Mouse (Mus musculus) heart, adult 2 months (tissue): ENCODE results near the gene Ctbs. TPM values are rescaled to one million over a fixed set of nuclear protein-coding genes. Genes with fewer than 3 reads are reported as not detected.
A peak's percentile ranks its signal among the peaks of the same experiment; 100 is the strongest.

ENCODE experiments used
- DNase-seq, 2 experiments: peaks; one replicate each; pipeline ENCODE4 v3.0.0; 2021
- H3K27ac ChIP-seq: fragments of 200-600 bp; 2 replicates; pipeline ENCODE4 v1.8.1; 2022
- H3K27me3 ChIP-seq: fragments of 200-500 bp; 2 replicates; pipeline ENCODE4 v1.6.1; 2012; ENCODE audit warnings: mild to moderate bottlenecking, low read length, inconsistent platforms, mixed read lengths; ENCODE audit not compliant: control insufficient read depth, insufficient read depth
- H3K36me3 ChIP-seq: fragments of 200-500 bp; 2 replicates; pipeline ENCODE4 v1.6.1; 2012; ENCODE audit warnings: low read length, inconsistent platforms; ENCODE audit not compliant: control insufficient read depth, insufficient read depth
- H3K4me1 ChIP-seq: fragments of 200-500 bp; 2 replicates; pipeline ENCODE4 v1.6.1; 2011; ENCODE audit warnings: low read length; ENCODE audit not compliant: control insufficient read depth, insufficient read depth
- H3K4me3 ChIP-seq: fragments of 200-600 bp; 2 replicates; pipeline ENCODE4 v1.8.1; 2022
- H3K79me2 ChIP-seq: fragments of 200-500 bp; replicated peaks from 2 replicates; pipeline ENCODE4 v1.6.1; 2012; ENCODE audit warnings: mild to moderate bottlenecking, inconsistent platforms, low read length, moderate library complexity, mixed read lengths; ENCODE audit not compliant: control insufficient read depth, insufficient read depth
- H3K9ac ChIP-seq: fragments of 200-500 bp; 2 replicates; pipeline ENCODE4 v1.6.1; 2012; ENCODE audit warnings: low read depth, mild to moderate bottlenecking, control low read depth, inconsistent platforms, low read length, mixed read lengths
- CTCF ChIP-seq: fragments of 200-600 bp; IDR thresholded peaks from 2 replicates; pipeline ENCODE4 v1.8.1; 2022; ENCODE audit warnings: antibody characterized with exemption, mild to moderate bottlenecking, moderate library complexity
- EP300 ChIP-seq: fragments of 200-500 bp; IDR thresholded peaks from 2 replicates; pipeline ENCODE4 v1.6.1; 2011; ENCODE audit warnings: low read depth, low read length, control low read depth; ENCODE audit not compliant: insufficient read depth
- POLR2A ChIP-seq: fragments of 200-500 bp; IDR thresholded peaks from 2 replicates; pipeline ENCODE4 v1.6.1; 2011; ENCODE audit warnings: mild to moderate bottlenecking, low read depth, low read length, control low read depth; ENCODE audit not compliant: insufficient read depth
- WGBS: fragments of 180-500 bp; shearing (Covaris S2); methylation state at CpG from one replicate; pipeline ENCODE4 v1.1.7; 2018; 5-methylcytosine and 5-hydroxymethylcytosine counted together
- intact Hi-C: fragments of 180-260 bp; cut with DNase I; formaldehyde crosslinking; loops from one replicate; pipeline ENCODE4 v1.15.1; 2025
- polyA plus RNA-seq: library from polyadenylated mRNA; depleted of rRNA; stranded (reverse); fragments of >200 nt; gene quantifications from 2 replicates; pipeline ENCODE4 v1.2.3, GENCODE M21; 2012
- total RNA-seq, 2 experiments: library from RNA; stranded (reverse); gene quantifications; 2 replicates each; pipeline ENCODE4 v1.2.3; 2021

Gene Ctbs
- total and polyA plus RNA-seq, 3 experiments = 1.7 to 3.7 (median 3.2) TPM

- H3K27ac ChIP-seq = no peak overlapping the region
- intact Hi-C loops = no loop called here
- H3K4me3 ChIP-seq = no peak overlapping the region
- H3K79me2 ChIP-seq = no peaks in the 10 kb centered on the region
- DNase-seq = no peak
- no peaks in the 10 kb centered on the region for H3K27me3 ChIP-seq
- H3K36me3 ChIP-seq = no peaks in the 10 kb centered on the region
- TF ChIP-seq CTCF (no peak), EP300 (no peak), POLR2A (no peak)
- H3K4me1 ChIP-seq = no peaks in the 10 kb centered on the region
- no peak overlapping the region for H3K9ac ChIP-seq
- 91% methylated on average over 3 of the region's 3 CpGs for WGBS
Observed at GRCm38 (mm10) chr3:146474428-146474827, 24.8 kb downstream of the Ctbs start.

- H3K9ac ChIP-seq = no peak overlapping the region
- no peaks in the 10 kb centered on the region for H3K36me3 ChIP-seq
- no peaks in the 10 kb centered on the region for H3K79me2 ChIP-seq
- TF ChIP-seq POLR2A (no peak), CTCF (peak; percentile 64), EP300 (no peak)
- WGBS = 63% methylated on average over 2 of the region's 2 CpGs
- no peak overlapping the region for H3K27ac ChIP-seq
- no peak overlapping the region for H3K4me3 ChIP-seq
- intact Hi-C loops = loop anchor here (1.0 kb wide), 1 partner anchor 138 kb away; no protein-coding TSS in a partner anchor
- no peaks in the 10 kb centered on the region for H3K27me3 ChIP-seq
- H3K4me1 ChIP-seq = no peaks in the 10 kb centered on the region
- no peak for DNase-seq
Observed at GRCm38 (mm10) chr3:146482044-146482443, 32.4 kb downstream of the Ctbs start.

- Histone ChIP-seq H3K27ac (no peak overlapping the region), H3K36me3 (no peaks in the 10 kb centered on the region), H3K4me3 (no peak overlapping the region), H3K9ac (no peak overlapping the region), H3K79me2 (no peaks in the 10 kb centered on the region), H3K27me3 (no peaks in the 10 kb centered on the region), H3K4me1 (no peaks in the 10 kb centered on the region)
- TF ChIP-seq CTCF = no peak
- no peak for TF ChIP-seq EP300
- TF ChIP-seq POLR2A = no peak
- no peak for DNase-seq
- intact Hi-C loops = no loop called here
- 87% methylated on average over 4 of the region's 4 CpGs for WGBS
Observed at GRCm38 (mm10) chr3:146486464-146486863, 36.9 kb downstream of the Ctbs start.

- Histone ChIP-seq H3K4me3 (no peak overlapping the region), H3K9ac (no peak overlapping the region), H3K27ac (no peak overlapping the region), H3K36me3 (no peaks in the 10 kb centered on the region), H3K27me3 (no peaks in the 10 kb centered on the region), H3K4me1 (peaks cover 2% of the 10 kb centered on the region), H3K79me2 (no peaks in the 10 kb centered on the region)
- TF ChIP-seq POLR2A (no peak), CTCF (no peak), EP300 (no peak)
- intact Hi-C loops = loop anchor here (5.0 kb wide), 1 partner anchor 148 kb away; no protein-coding TSS in a partner anchor
- WGBS = 93% methylated on average over 8 of the region's 8 CpGs
- no peak for DNase-seq
Observed at GRCm38 (mm10) chr3:146494941-146495340, 45.3 kb downstream of the Ctbs start.

GRCm38 (mm10) chr3:146498989-146499388, 49.4 kb downstream of the Ctbs start:
- WGBS = 1% methylated on average over 13 of the region's 13 CpGs
- no peak for TF ChIP-seq POLR2A
- TF ChIP-seq EP300 = no peak
- no peak for TF ChIP-seq CTCF
- H3K79me2 ChIP-seq = peaks cover 7% of the 10 kb centered on the region
- peaks cover 14% of the 10 kb centered on the region for H3K4me1 ChIP-seq
- intact Hi-C loops = loop anchor here (1.0 to 5.0 kb wide), 2 partner anchors 49 to 152 kb away; no protein-coding TSS in a partner anchor
- H3K27me3 ChIP-seq = no peaks in the 10 kb centered on the region
- DNase-seq = no peak
- peak overlapping the region; percentile 98 for H3K27ac ChIP-seq
- H3K36me3 ChIP-seq = peaks cover 28% of the 10 kb centered on the region
- H3K9ac ChIP-seq = peak overlapping the region; percentile 99
- peak overlapping the region; percentile 92 for H3K4me3 ChIP-seq

GRCm38 (mm10) chr3:146499431-146500002, 49.9 kb downstream of the Ctbs start, which contains the start of the genes Spata1 and Gng5:
Gene Spata1, minus strand, starts transcription at chr3:146499753.
Gene Gng5, plus strand, starts transcription at chr3:146499807.
- TF ChIP-seq CTCF = no peak
- TF ChIP-seq POLR2A = peak; percentile 62; the same call in 1 of the 2 replicates
- no peak for TF ChIP-seq EP300
- peak; percentile 92 to 94 for DNase-seq
- Histone ChIP-seq H3K4me3 (peak within 1 kb of the TSS; percentile 92), H3K27ac (peak within 1 kb of the TSS; percentile 98), H3K9ac (peak within 1 kb of the TSS; percentile 99), H3K79me2 (peaks cover 7% of the 10 kb centered on the region), H3K4me1 (peaks cover 15% of the 10 kb centered on the region), H3K27me3 (no peaks in the 10 kb centered on the region), H3K36me3 (peaks cover 32% of the 10 kb centered on the region)
- under 1% methylated on average over 67 of the region's 88 CpGs for WGBS
- intact Hi-C loops = loop anchor here (1.0 to 5.0 kb wide), 3 partner anchors 21 to 152 kb away; partner anchors contain the start of gene Rpf1
